Comparison of ENCODE assay signal across 11 mouse cellular contexts in the genomic region with DNA sequence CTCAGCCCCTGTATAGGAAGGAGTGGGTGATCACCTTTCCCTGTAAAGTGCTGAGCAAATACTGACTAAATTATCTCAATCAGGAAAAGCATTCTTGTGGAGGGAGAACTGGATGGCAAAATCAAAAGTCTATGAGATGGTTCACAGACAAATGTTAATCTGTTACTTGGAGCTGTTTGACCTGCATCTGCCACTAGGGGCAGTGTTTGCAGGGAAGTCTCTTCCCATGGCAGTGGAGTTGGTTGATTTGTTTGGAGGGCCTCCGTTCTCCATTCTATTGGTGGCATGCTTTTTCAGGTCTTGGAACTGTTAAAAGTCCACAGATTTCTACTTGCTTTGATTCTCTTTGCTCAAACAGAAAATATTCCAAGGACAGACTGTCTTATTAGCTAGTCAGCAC.
DNase-seq lines count a peak whose midpoint lies in the region; ATAC-seq and TF ChIP-seq lines count a peak whose summit lies in the region.
"Had no signal": no experiment of that assay in that cellular context is flagged by ENCODE, and none has a peak within 500 bp of the region (broad histone marks: within the 10 kb centered on the region; RNA-seq: fewer than 3 reads in every experiment).

No protein-coding gene starts in this region.

- no peak overlapping the region for H3K4me3 ChIP-seq in lung, postnatal 0 days (ENCODE audit: low read depth, low read length)
- H3K4me3 ChIP-seq in limb, embryonic 10.5 days: no peak overlapping the region
- H3K4me3 ChIP-seq: liver, embryonic 13.5 days; neural tube, embryonic 13.5 days had no signal

- no peak overlapping the region for H3K4me2 ChIP-seq in lung, postnatal 0 days (replicated peaks; ENCODE audit: low read depth, low read length)
- H3K4me2 ChIP-seq: liver, embryonic 13.5 days; neural tube, embryonic 13.5 days had no signal

- WGBS in lung, postnatal 0 days: 65% methylated on average over 1 of the region's 1 CpGs
- WGBS in limb, embryonic 10.5 days: 81% methylated on average over 1 of the region's 1 CpGs

- DNase-seq in heart, postnatal 4 days: peak; percentile 24
- no peak for DNase-seq in heart, postnatal 25 days (ENCODE audit: low spot score)
- DNase-seq in lung, postnatal 0 days (ENCODE audit: low spot score): no peak
- no peak for DNase-seq in lung, postnatal 4 days
- peak; percentile 19 for DNase-seq in NIH3T3 (ENCODE audit: low read depth)
- DNase-seq in limb, embryonic 10.5 days (ENCODE audit: low spot score): peak; percentile 38
- DNase-seq in urinary bladder, postnatal 14 days (ENCODE audit: low spot score): no peak
- no peak for DNase-seq in spleen, postnatal 36 days (ENCODE audit: low spot score in 2 of 2)
- DNase-seq: cerebellum, adult 11-12 months; liver, embryonic 13.5 days had no signal

- no peak for TF ChIP-seq EP300 in lung, postnatal 0 days (IDR thresholded peaks at IDR 0.05)

- no peaks in the 10 kb centered on the region for H3K27me3 ChIP-seq in lung, postnatal 0 days (replicated peaks; ENCODE audit: insufficient read depth, low read length)
- H3K27me3 ChIP-seq in limb, embryonic 10.5 days (ENCODE audit: low read depth, poor library complexity, severe bottlenecking): no peaks in the 10 kb centered on the region
- H3K27me3 ChIP-seq: liver, embryonic 13.5 days; neural tube, embryonic 13.5 days had no signal

- H3K4me1 ChIP-seq in lung, postnatal 0 days (ENCODE audit: insufficient read depth, low read depth, low read length): no peaks in the 10 kb centered on the region
- H3K4me1 ChIP-seq in limb, embryonic 10.5 days: no peaks in the 10 kb centered on the region
- H3K4me1 ChIP-seq: liver, embryonic 13.5 days; neural tube, embryonic 13.5 days had no signal

- H3K9ac ChIP-seq in lung, postnatal 0 days (replicated peaks; ENCODE audit: low read depth): no peak overlapping the region
- H3K9ac ChIP-seq: liver, embryonic 13.5 days; neural tube, embryonic 13.5 days had no signal

- intact Hi-C loops in heart, postnatal 25 days (cut with DNase I): no loop called here

- no peak overlapping the region for H3K27ac ChIP-seq in lung, postnatal 0 days (ENCODE audit: low read length)
- H3K27ac ChIP-seq in limb, embryonic 10.5 days: no peak overlapping the region
- H3K27ac ChIP-seq: liver, embryonic 13.5 days; neural tube, embryonic 13.5 days had no signal

- H3K36me3 ChIP-seq in lung, postnatal 0 days (ENCODE audit: insufficient read depth, low read length): no peaks in the 10 kb centered on the region
- H3K36me3 ChIP-seq in limb, embryonic 10.5 days: no peaks in the 10 kb centered on the region
- H3K36me3 ChIP-seq: liver, embryonic 13.5 days; neural tube, embryonic 13.5 days had no signal

- no peak for ATAC-seq in lung, postnatal 0 days

- peak; percentile 45 for TF ChIP-seq CTCF in lung, postnatal 0 days (IDR thresholded peaks at IDR 0.05)

- no peaks in the 10 kb centered on the region for H3K9me3 ChIP-seq in lung, postnatal 0 days (ENCODE audit: low read length)
- H3K9me3 ChIP-seq in limb, embryonic 10.5 days (replicated peaks): no peaks in the 10 kb centered on the region
- H3K9me3 ChIP-seq: liver, embryonic 13.5 days; neural tube, embryonic 13.5 days had no signal

Comparison
In these comparisons a context has a peak if more than half of its experiments do, and no peak if none do; other contexts are left out.
1. DNase-seq: peak in heart, postnatal 4 days (single experiment), NIH3T3 (single experiment) and limb, embryonic 10.5 days (single experiment); none in heart, postnatal 25 days (single experiment), lung, postnatal 0 days (single experiment), lung, postnatal 4 days (0 of 2), urinary bladder, postnatal 14 days (single experiment) and spleen, postnatal 36 days (0 of 2).